Mouse (Mus musculus): ENCODE measurements around the gene Fthl17b. TPM values are rescaled to one million over a fixed set of nuclear protein-coding genes. Genes with fewer than 3 reads are reported as not detected.
"Not testable (repeated sequence)": the region's sequence is repeated elsewhere in the genome, so short reads cannot be mapped to it uniquely, and the experiment has no call there.

Gene Fthl17b
- polyA plus RNA-seq (2015; fragmentation: Nextera tagmentation; extraction: Ambion mirVana), result not detected in 2 replicates

GRCm38 (mm10) chrX:8962875-8963274 lies at the start of gene Fthl17b:
Gene Fthl17b (minus strand): TSS chrX:8962975.
- H3K4me1 ChIP-seq (ENCODE audit: control insufficient read depth, insufficient read depth, low read length); H3K36me3 ChIP-seq (ENCODE audit: control insufficient read depth, insufficient read depth, low read length); ATAC-seq; H3K9me3 ChIP-seq (ENCODE audit: control insufficient read depth, low read length); H3K27me3 ChIP-seq (replicated peaks; ENCODE audit: control insufficient read depth, insufficient read depth, low read length); H3K27ac ChIP-seq (ENCODE audit: low read length); H3K4me3 ChIP-seq (ENCODE audit: low read length); H3K4me2 ChIP-seq (ENCODE audit: low read depth, low read length); H3K9ac ChIP-seq (ENCODE audit: low read depth, low read length): not testable (repeated sequence)
- 96% methylated on average over 4 of the region's 11 CpGs for WGBS

GRCm38 (mm10) chrX:8986655-8987054 lies 23.9 kb upstream of the Fthl17b start, which contains the start of gene Fthl17d:
Gene Fthl17d (minus strand): TSS chrX:8986755.
- H3K27me3 ChIP-seq (replicated peaks; ENCODE audit: control insufficient read depth, insufficient read depth, low read length); H3K4me2 ChIP-seq (ENCODE audit: low read depth, low read length); H3K36me3 ChIP-seq (ENCODE audit: control insufficient read depth, insufficient read depth, low read length); H3K9me3 ChIP-seq (ENCODE audit: control insufficient read depth, low read length); H3K9ac ChIP-seq (ENCODE audit: low read depth, low read length); ATAC-seq; H3K27ac ChIP-seq (ENCODE audit: low read length); H3K4me1 ChIP-seq (ENCODE audit: control insufficient read depth, insufficient read depth, low read length); H3K4me3 ChIP-seq (ENCODE audit: low read length): not testable (repeated sequence)
- no CpG with 5 or more reads among the region's 9 CpGs for WGBS

DNA sequence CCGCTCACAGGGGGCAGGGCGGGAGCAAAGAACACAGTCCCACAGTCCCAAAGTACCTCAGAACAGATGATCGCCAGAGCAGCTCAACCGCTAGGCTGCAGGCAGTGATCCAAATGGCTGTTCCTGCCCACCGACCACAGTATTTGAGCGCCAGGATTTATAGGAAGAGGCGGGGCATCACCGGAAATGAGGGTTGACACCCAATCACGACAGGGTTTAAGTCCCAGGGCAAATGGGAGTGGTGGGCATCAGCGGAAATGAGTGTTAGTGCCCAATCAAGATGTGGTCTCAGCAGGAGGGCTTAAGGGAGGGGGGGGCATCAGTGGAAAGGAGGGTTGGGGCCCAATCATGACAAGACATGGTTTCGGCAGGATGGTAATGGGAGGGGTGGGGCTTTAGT lies 13.7 kb upstream of the Fthl17b start, which contains the start of gene Fthl17c:
Fthl17c (minus strand) TSS at position 101 of the 400 bp plus-strand sequence.
- H3K4me1 ChIP-seq (ENCODE audit: control insufficient read depth, insufficient read depth, low read length); H3K4me3 ChIP-seq (ENCODE audit: low read length); H3K27ac ChIP-seq (ENCODE audit: low read length); ATAC-seq; H3K9me3 ChIP-seq (ENCODE audit: control insufficient read depth, low read length); H3K36me3 ChIP-seq (ENCODE audit: control insufficient read depth, insufficient read depth, low read length); H3K4me2 ChIP-seq (ENCODE audit: low read depth, low read length); H3K9ac ChIP-seq (ENCODE audit: low read depth, low read length); H3K27me3 ChIP-seq (replicated peaks; ENCODE audit: control insufficient read depth, insufficient read depth, low read length): not testable (repeated sequence)
- WGBS, result no CpG with 5 or more reads among the region's 11 CpGs

DNA sequence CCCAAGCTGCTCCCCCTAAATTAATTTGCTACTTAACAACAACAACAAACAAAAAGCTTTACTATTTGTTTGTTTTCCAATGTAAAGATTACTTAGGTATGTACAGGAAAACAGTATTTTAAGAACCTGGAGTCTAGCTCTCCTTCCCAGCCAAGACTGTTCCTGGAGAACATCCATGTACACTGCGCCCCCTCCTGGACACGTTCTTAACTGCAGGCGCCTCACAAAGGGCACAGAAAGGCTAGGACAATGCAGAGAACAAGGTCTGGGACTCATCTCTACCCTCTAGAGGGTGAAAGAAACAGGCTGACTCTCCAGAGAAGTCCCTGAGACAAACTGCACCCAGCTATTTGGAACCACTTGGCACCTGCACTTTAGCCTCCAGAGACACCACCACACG lies 1.8 kb upstream of the Fthl17b start:
- H3K4me2 ChIP-seq (ENCODE audit: low read depth, low read length); H3K27ac ChIP-seq (ENCODE audit: low read length); H3K36me3 ChIP-seq (ENCODE audit: control insufficient read depth, insufficient read depth, low read length); H3K9ac ChIP-seq (ENCODE audit: low read depth, low read length); H3K4me1 ChIP-seq (ENCODE audit: control insufficient read depth, insufficient read depth, low read length); H3K27me3 ChIP-seq (replicated peaks; ENCODE audit: control insufficient read depth, insufficient read depth, low read length); ATAC-seq; H3K4me3 ChIP-seq (ENCODE audit: low read length); H3K9me3 ChIP-seq (ENCODE audit: control insufficient read depth, low read length): not testable (repeated sequence)
- WGBS, result 50% methylated on average over 4 of the region's 4 CpGs

- not testable (repeated sequence) for ATAC-seq; H3K9ac ChIP-seq (ENCODE audit: low read depth, low read length); H3K4me2 ChIP-seq (ENCODE audit: low read depth, low read length); H3K36me3 ChIP-seq (ENCODE audit: control insufficient read depth, insufficient read depth, low read length); H3K27me3 ChIP-seq (replicated peaks; ENCODE audit: control insufficient read depth, insufficient read depth, low read length); H3K4me3 ChIP-seq (ENCODE audit: low read length); H3K4me1 ChIP-seq (ENCODE audit: control insufficient read depth, insufficient read depth, low read length); H3K27ac ChIP-seq (ENCODE audit: low read length); H3K9me3 ChIP-seq (ENCODE audit: control insufficient read depth, low read length)
- 13% methylated on average over 6 of the region's 7 CpGs for WGBS
Measured at GRCm38 (mm10) chrX:8948130-8948805, 14.5 kb downstream of the Fthl17b start.

GRCm38 (mm10) chrX:8944041-8944440 lies 18.7 kb downstream of the Fthl17b start:
- Histone ChIP-seq H3K9ac (ENCODE audit: low read depth, low read length) (no peak overlapping the region), H3K4me1 (ENCODE audit: control insufficient read depth, insufficient read depth, low read length) (no peaks in the 10 kb centered on the region), H3K9me3 (ENCODE audit: control insufficient read depth, low read length) (no peaks in the 10 kb centered on the region), H3K27ac (ENCODE audit: low read length) (no peak overlapping the region), H3K27me3 (replicated peaks; ENCODE audit: control insufficient read depth, insufficient read depth, low read length) (no peaks in the 10 kb centered on the region), H3K36me3 (ENCODE audit: control insufficient read depth, insufficient read depth, low read length) (no peaks in the 10 kb centered on the region), H3K4me2 (ENCODE audit: low read depth, low read length) (no peak overlapping the region), H3K4me3 (ENCODE audit: low read length) (no peak overlapping the region)
- ATAC-seq, result no peak
- WGBS, result 74% methylated on average over 8 of the region's 8 CpGs

DNA sequence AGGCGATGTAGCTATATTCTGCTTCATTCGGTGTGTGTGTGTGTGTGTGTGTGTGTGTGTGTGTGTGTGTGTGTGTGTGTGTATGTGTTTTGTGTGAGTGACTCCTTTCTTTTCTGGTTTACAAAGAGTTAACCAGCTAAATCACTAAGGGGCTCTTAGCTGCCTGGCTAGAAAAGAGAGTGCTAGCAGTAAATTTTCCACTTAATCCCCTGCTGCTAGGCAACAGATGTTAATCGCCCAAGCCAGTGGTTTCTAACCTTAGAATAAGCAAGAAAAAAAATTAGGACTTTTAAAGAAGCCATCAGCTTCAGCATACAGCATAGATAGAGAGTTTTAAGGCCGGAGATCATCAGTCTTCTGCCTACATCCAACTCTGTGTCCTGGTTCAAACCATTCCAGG lies 35.5 kb downstream of the Fthl17b start:
- no peaks in the 10 kb centered on the region for H3K4me1 ChIP-seq (ENCODE audit: control insufficient read depth, insufficient read depth, low read length)
- no peak overlapping the region for H3K9ac ChIP-seq (ENCODE audit: low read depth, low read length)
- H3K36me3 ChIP-seq (ENCODE audit: control insufficient read depth, insufficient read depth, low read length), result no peaks in the 10 kb centered on the region
- H3K4me3 ChIP-seq (ENCODE audit: low read length), result no peak overlapping the region
- WGBS, result 30% methylated on average over 4 of the region's 4 CpGs
- no peaks in the 10 kb centered on the region for H3K9me3 ChIP-seq (ENCODE audit: control insufficient read depth, low read length)
- no peak overlapping the region for H3K27ac ChIP-seq (ENCODE audit: low read length)
- no peaks in the 10 kb centered on the region for H3K27me3 ChIP-seq (replicated peaks; ENCODE audit: control insufficient read depth, insufficient read depth, low read length)
- no peak overlapping the region for H3K4me2 ChIP-seq (ENCODE audit: low read depth, low read length)
- ATAC-seq, result no peak

DNA sequence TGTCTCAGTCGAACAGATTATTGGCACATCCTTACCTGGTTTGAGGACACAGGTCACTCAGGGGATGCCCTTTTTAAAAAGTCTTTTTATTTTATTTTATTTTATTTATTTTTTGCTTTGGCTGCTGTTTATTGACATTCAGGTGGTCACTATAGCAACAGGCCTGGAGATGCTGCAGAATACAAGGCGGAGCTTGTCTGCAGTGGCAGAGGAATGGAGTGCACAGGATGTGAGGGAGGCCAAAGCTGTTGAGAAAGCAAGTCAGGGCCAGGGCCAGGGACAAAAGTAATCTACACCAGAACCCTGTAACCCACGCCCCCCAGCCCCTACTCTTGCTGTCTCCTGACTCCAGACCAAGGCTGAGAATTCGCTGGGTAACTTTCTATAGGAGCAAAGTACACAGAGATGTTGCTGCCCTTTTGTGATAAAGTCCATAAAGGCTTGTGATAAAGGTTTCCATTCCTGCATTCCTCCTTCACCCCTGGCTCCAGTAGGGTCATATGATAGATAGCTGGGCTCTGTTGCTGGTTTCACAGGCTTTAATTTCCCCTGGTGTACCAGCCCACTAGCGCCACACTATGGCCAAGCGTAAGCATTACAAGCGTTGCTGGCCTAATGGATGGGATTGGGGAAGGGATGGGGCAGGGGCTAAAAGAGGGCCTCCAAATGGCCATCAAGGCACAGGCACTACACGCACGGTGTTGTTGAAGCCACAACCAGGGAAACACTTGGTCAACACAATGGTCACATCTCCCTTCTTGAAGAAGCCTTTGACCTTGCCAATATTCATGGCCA lies 40.8 kb downstream of the Fthl17b start:
- Histone ChIP-seq H3K4me2 (ENCODE audit: low read depth, low read length) (no peak overlapping the region), H3K4me3 (ENCODE audit: low read length) (no peak overlapping the region), H3K9me3 (ENCODE audit: control insufficient read depth, low read length) (no peaks in the 10 kb centered on the region), H3K36me3 (ENCODE audit: control insufficient read depth, insufficient read depth, low read length) (no peaks in the 10 kb centered on the region), H3K27ac (ENCODE audit: low read length) (no peak overlapping the region), H3K27me3 (replicated peaks; ENCODE audit: control insufficient read depth, insufficient read depth, low read length) (no peaks in the 10 kb centered on the region), H3K4me1 (ENCODE audit: control insufficient read depth, insufficient read depth, low read length) (no peaks in the 10 kb centered on the region), H3K9ac (ENCODE audit: low read depth, low read length) (no peak overlapping the region)
- no peak for ATAC-seq
- 53% methylated on average over 9 of the region's 9 CpGs for WGBS

DNA sequence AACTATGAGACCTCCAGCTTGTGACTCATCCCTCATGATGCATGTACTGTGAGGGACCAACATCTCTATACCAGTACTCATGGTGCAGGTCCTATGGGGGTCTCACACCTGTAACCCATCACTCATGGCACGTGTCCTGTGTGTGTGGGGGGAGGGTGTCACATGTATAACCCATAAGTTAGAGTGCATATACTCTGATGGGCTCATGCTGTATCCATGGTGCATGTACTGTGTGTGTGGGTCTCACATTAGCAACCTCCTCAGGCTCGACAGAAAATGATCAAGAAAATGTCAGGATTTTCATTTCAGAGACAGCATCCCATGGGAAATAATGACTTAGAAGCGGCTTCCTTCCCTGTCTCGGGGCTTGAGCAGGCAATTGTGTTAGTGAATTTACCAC lies 41.7 kb downstream of the Fthl17b start:
- Histone ChIP-seq H3K9me3 (ENCODE audit: control insufficient read depth, low read length) (no peaks in the 10 kb centered on the region), H3K36me3 (ENCODE audit: control insufficient read depth, insufficient read depth, low read length) (no peaks in the 10 kb centered on the region), H3K4me2 (ENCODE audit: low read depth, low read length) (no peak overlapping the region), H3K27me3 (replicated peaks; ENCODE audit: control insufficient read depth, insufficient read depth, low read length) (no peaks in the 10 kb centered on the region), H3K27ac (ENCODE audit: low read length) (no peak overlapping the region), H3K9ac (ENCODE audit: low read depth, low read length) (no peak overlapping the region), H3K4me1 (ENCODE audit: control insufficient read depth, insufficient read depth, low read length) (no peaks in the 10 kb centered on the region), H3K4me3 (ENCODE audit: low read length) (no peak overlapping the region)
- WGBS, result 73% methylated on average over 4 of the region's 4 CpGs
- no peak for ATAC-seq

All from intestine, embryonic 16.5 days (tissue).